Mouse (Mus musculus) MEL (cell line): ENCODE measurements around the gene Vamp8.

Experiments used
- EP300 ChIP-seq, 2 experiments: IDR thresholded peaks; 2 replicates each; pipeline ENCODE4 v1.6.1; 2011; ENCODE audit warnings: improper control_type of control experiment in 2 of 2, low read length in 2 of 2, low read depth in 1 of 2, mild to moderate bottlenecking in 1 of 2
- GATA1 ChIP-seq: IDR thresholded peaks from 2 replicates; pipeline ENCODE4 v1.6.1; 2011; ENCODE audit warnings: low read depth, low read length, improper control_type of control experiment
- NELFE ChIP-seq: IDR thresholded peaks from 2 replicates; pipeline ENCODE4 v1.6.1; 2011; ENCODE audit warnings: low read depth, low read length, improper control_type of control experiment
- POLR2A ChIP-seq, 2 experiments: IDR thresholded peaks; 2 replicates each; pipeline ENCODE4 v1.6.1; 2011 to 2012; ENCODE audit warnings: low read length in 2 of 2, mild to moderate bottlenecking in 2 of 2, control low read depth in 1 of 2, improper control_type of control experiment in 1 of 2, low read depth in 1 of 2, moderate library complexity in 1 of 2; ENCODE audit not compliant: control insufficient read depth in 1 of 2, insufficient read depth in 1 of 2, poor library complexity in 1 of 2
- SIN3A ChIP-seq: IDR thresholded peaks from 2 replicates; pipeline ENCODE4 v1.6.1; 2012; ENCODE audit warnings: low read length, improper control_type of control experiment, inconsistent platforms
- UBTF ChIP-seq: IDR thresholded peaks from 2 replicates; pipeline ENCODE4 v1.6.1; 2012; ENCODE audit warnings: low read depth, mild to moderate bottlenecking, inconsistent platforms, low read length, improper control_type of control experiment, moderate library complexity, borderline replicate concordance; ENCODE audit not compliant: insufficient read depth
- ZKSCAN1 ChIP-seq: IDR thresholded peaks from 2 replicates; pipeline ENCODE4 v1.6.1; 2012; ENCODE audit warnings: low read depth, mild to moderate bottlenecking, inconsistent platforms, low read length, improper control_type of control experiment, moderate library complexity
- ZNF384 ChIP-seq: IDR thresholded peaks from 2 replicates; pipeline ENCODE4 v1.6.1; 2012; ENCODE audit warnings: low read depth, mild to moderate bottlenecking, inconsistent platforms, low read length, improper control_type of control experiment

DNA sequence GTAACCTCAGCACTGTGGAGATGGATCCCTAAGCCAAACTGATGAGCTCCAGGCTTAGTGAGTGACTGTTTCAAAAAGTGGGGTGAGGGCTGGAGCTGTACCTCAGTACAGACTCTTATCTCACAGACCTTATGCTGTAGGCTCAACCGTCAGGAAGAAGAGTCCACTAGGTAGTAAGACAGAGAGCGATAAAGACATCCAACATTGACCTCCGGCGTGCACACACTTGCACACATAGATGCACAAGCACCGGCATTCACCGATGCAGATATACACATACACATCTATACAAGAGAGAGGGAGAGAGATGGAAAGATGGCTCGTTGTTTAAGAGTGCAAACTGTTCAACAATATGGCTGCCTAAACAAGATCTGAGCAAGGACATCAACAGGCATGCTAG, 6.6 kb downstream of the Vamp8 start:
- TF ChIP-seq POLR2A (IDR thresholded peaks at IDR 0.05; ENCODE audit: control insufficient read depth in 1 of 2, insufficient read depth in 1 of 2, low read depth in 1 of 2, low read length in 2 of 2, poor library complexity in 1 of 2): peak in 1 of 2 experiments; percentile 75; a peak in 3 of 4 replicates
- TF ChIP-seq EP300 (IDR thresholded peaks at IDR 0.05; ENCODE audit: low read depth in 1 of 2, low read length in 2 of 2): no peak
- TF ChIP-seq ZKSCAN1: no peak
- no peak for TF ChIP-seq SIN3A
- no peak for TF ChIP-seq ZNF384
- no peak for TF ChIP-seq NELFE
- TF ChIP-seq UBTF: no peak
- peak; percentile 97 for TF ChIP-seq GATA1
